8 mouse cellular contexts compared by ENCODE assay signal in the genomic region with DNA sequence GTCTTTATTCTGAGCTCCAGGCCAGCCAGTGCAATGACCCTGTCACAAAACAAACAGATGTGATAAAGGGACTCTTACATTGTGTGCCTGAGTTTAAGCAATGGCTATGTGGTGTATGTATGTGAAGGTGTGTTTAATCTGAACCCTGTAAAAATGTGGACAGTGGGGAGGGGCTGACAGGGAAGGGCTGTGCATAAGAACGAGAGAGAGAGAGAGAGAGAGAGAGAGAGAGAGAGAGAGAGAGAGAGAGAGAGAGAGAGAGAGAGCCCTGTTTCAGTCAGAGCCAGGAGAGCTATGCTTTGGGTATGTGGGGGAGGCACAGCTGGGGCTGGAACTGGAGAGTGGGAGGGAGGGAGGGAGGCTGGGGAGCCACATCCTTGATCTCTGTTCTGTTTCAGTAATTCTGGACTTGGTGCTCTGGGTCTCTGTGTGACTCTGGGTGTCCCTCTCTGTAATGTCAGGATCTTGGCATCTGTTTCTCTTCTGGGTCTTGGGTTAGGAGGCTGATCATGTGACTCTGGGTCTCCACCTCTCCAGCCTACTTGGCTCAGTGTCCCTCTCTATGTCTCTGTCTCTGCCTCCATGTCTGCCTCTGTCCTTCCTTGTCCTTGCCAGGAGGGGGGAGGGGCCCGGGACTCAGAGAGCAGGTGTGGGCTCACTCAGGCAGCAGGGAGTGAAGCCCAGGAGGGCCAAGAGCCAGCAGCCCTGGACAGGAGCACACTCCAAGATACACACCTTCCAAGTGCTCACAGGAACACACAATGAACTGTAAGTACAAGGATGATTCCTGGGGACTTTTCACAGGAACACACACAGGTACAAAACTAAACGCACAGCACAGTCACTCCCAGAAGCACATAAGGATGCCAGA. TPM values are rescaled to one million over a fixed set of nuclear protein-coding genes. Genes with fewer than 3 reads are reported as not detected.
DNase-seq lines count a peak whose midpoint lies in the region; ATAC-seq and TF ChIP-seq lines count a peak whose summit lies in the region.

No protein-coding gene starts in this region.

- H3K9ac ChIP-seq in embryonic facial prominence, embryonic 11.5 days (replicated peaks; ENCODE audit: low read length), result peak overlapping the region; percentile 43
- peak overlapping the region; percentile 80 for H3K9ac ChIP-seq in heart, embryonic 14.5 days (ENCODE audit: low read length)
- H3K9ac ChIP-seq in kidney, embryonic 15.5 days, result peak overlapping the region; percentile 46

- H3K4me1 ChIP-seq in spleen, adult 2 months (ENCODE audit: control insufficient read depth, insufficient read depth, insufficient read length), result peaks cover 35% of the 10 kb centered on the region
- H3K4me1 ChIP-seq in embryonic facial prominence, embryonic 11.5 days (ENCODE audit: control insufficient read depth, insufficient read depth, low read length), result peaks cover 13% of the 10 kb centered on the region
- H3K4me1 ChIP-seq in heart, embryonic 14.5 days (ENCODE audit: control insufficient read depth in 2 of 2, insufficient read depth in 2 of 2, low read length in 2 of 2), result peaks cover 48 to 58% of the 10 kb centered on the region in 2 experiments
- H3K4me1 ChIP-seq in kidney, embryonic 15.5 days, result peaks cover 71% of the 10 kb centered on the region

- H3K4me3 ChIP-seq in spleen, adult 2 months (ENCODE audit: extremely low read depth, insufficient read depth, insufficient read length), result no peak overlapping the region
- H3K4me3 ChIP-seq in embryonic facial prominence, embryonic 11.5 days (ENCODE audit: low read depth, low read length), result no peak overlapping the region
- peak overlapping the region; percentile 44 to 47 for H3K4me3 ChIP-seq in heart, embryonic 14.5 days (ENCODE audit: control insufficient read depth in 1 of 2, insufficient read depth in 1 of 2, low read depth in 1 of 2, low read length in 2 of 2)
- peak overlapping the region; percentile 44 for H3K4me3 ChIP-seq in kidney, embryonic 15.5 days (replicated peaks)

- no peaks in the 10 kb centered on the region for H3K27me3 ChIP-seq in spleen, adult 2 months (ENCODE audit: control insufficient read depth, insufficient read depth, low read length)
- no peaks in the 10 kb centered on the region for H3K27me3 ChIP-seq in embryonic facial prominence, embryonic 11.5 days (ENCODE audit: control insufficient read depth, insufficient read depth, low read length)
- H3K27me3 ChIP-seq in heart, embryonic 14.5 days (ENCODE audit: control insufficient read depth, insufficient read depth, low read length), result no peaks in the 10 kb centered on the region
- no peaks in the 10 kb centered on the region for H3K27me3 ChIP-seq in kidney, embryonic 15.5 days

- no peaks in the 10 kb centered on the region for H3K36me3 ChIP-seq in spleen, adult 2 months (ENCODE audit: control insufficient read depth, insufficient read depth, low read length)
- no peaks in the 10 kb centered on the region for H3K36me3 ChIP-seq in embryonic facial prominence, embryonic 11.5 days (replicated peaks; ENCODE audit: control insufficient read depth, insufficient read depth, low read depth, low read length)
- peaks cover 15% of the 10 kb centered on the region for H3K36me3 ChIP-seq in heart, embryonic 14.5 days (ENCODE audit: control insufficient read depth, insufficient read depth, low read length)
- H3K36me3 ChIP-seq in kidney, embryonic 15.5 days, result peaks cover 7% of the 10 kb centered on the region

- TF ChIP-seq CTCF in spleen, adult 2 months (IDR thresholded peaks at IDR 0.05; ENCODE audit: extremely low read depth, insufficient read depth, insufficient read length, insufficient replicate concordance), result no peak

- TF ChIP-seq POLR2A in spleen, adult 2 months (IDR thresholded peaks at IDR 0.05; ENCODE audit: low read depth, low read length), result no peak

- H3K4me2 ChIP-seq in embryonic facial prominence, embryonic 11.5 days (ENCODE audit: low read depth, low read length), result peak overlapping the region; percentile 89; the same call in 1 of the 2 replicates
- peak overlapping the region; percentile 94 for H3K4me2 ChIP-seq in heart, embryonic 14.5 days (ENCODE audit: low read length)
- H3K4me2 ChIP-seq in kidney, embryonic 15.5 days, result peak overlapping the region; percentile 90

- no peak for DNase-seq in spleen, adult 2 months (ENCODE audit: low read depth in 1 of 2, low spot score in 2 of 2)
- no peak for DNase-seq in spleen, postnatal 14 days (ENCODE audit: low spot score in 2 of 2)
- no peak for DNase-seq in embryonic facial prominence, embryonic 11.5 days (ENCODE audit: low spot score)
- peak; percentile 63 for DNase-seq in lung, postnatal 36 days
- peak; percentile 48 for DNase-seq in thymus, postnatal 25 days
- no peak for DNase-seq in right cerebral cortex, postnatal 36 days (ENCODE audit: low spot score in 2 of 2)

- H3K9me3 ChIP-seq in embryonic facial prominence, embryonic 11.5 days (replicated peaks; ENCODE audit: control insufficient read depth, low read length), result no peaks in the 10 kb centered on the region
- no peaks in the 10 kb centered on the region for H3K9me3 ChIP-seq in heart, embryonic 14.5 days (ENCODE audit: control insufficient read depth, low read length)
- no peaks in the 10 kb centered on the region for H3K9me3 ChIP-seq in kidney, embryonic 15.5 days (replicated peaks)

- WGBS in spleen, adult 2 months, result 15% methylated on average over 3 of the region's 3 CpGs
- WGBS in embryonic facial prominence, embryonic 11.5 days, result 19% methylated on average over 3 of the region's 3 CpGs
- 5% methylated on average over 3 of the region's 3 CpGs for WGBS in heart, embryonic 14.5 days
- WGBS in kidney, embryonic 15.5 days, result 4% methylated on average over 3 of the region's 3 CpGs

- peak; percentile 17 for ATAC-seq in embryonic facial prominence, embryonic 11.5 days (replicated peaks; ENCODE audit: insufficient number of reproducible peaks, low FRiP score, low TSS enrichment, low read depth)
- ATAC-seq in heart, embryonic 14.5 days (ENCODE audit: insufficient number of reproducible peaks, insufficient read depth, low FRiP score, low read depth), result peak; percentile 65
- ATAC-seq in kidney, embryonic 15.5 days (replicated peaks; ENCODE audit: low FRiP score), result peak; percentile 86

- H3K27ac ChIP-seq in spleen, adult 2 months (ENCODE audit: insufficient read depth, low read length), result peak overlapping the region; percentile 18; the same call in 1 of the 2 replicates
- no peak overlapping the region for H3K27ac ChIP-seq in embryonic facial prominence, embryonic 11.5 days (replicated peaks; ENCODE audit: low read depth, low read length)
- peak overlapping the region; percentile 92 to 95 for H3K27ac ChIP-seq in heart, embryonic 14.5 days (replicated peaks in 1 of 2; ENCODE audit: control insufficient read depth in 1 of 2, insufficient read depth in 1 of 2, low read depth in 2 of 2, low read length in 2 of 2)
- peak overlapping the region; percentile 94 for H3K27ac ChIP-seq in kidney, embryonic 15.5 days

RNA-seq across cellular contexts. Expression of gene Wasf2, which starts 46.1 kb away (rescaled TPM):
- polyA plus RNA-seq in spleen, adult 2 months (2012; rRNA removed), result 76.2 and 87.6 TPM in 2 replicates
- 66.9 and 75.9 TPM in 2 replicates for polyA plus RNA-seq in embryonic facial prominence, embryonic 11.5 days (2014; fragmentation: Nextera tagmentation; extraction: Ambion mirVana)
- polyA plus RNA-seq in heart, embryonic 14.5 days (2014; fragmentation: Nextera tagmentation; extraction: Ambion mirVana), result 50.7 and 68.6 TPM in 2 replicates
- 107 and 109 TPM in 2 replicates for polyA plus RNA-seq in kidney, embryonic 15.5 days (2015; fragmentation: Nextera tagmentation; extraction: Ambion mirVana)

Comparison
In these comparisons a context has a peak if more than half of its experiments do, and no peak if none do; other contexts are left out.
1. DNase-seq: peak in lung, postnatal 36 days (single experiment) and thymus, postnatal 25 days (single experiment); none in spleen, adult 2 months (0 of 2), spleen, postnatal 14 days (0 of 2), embryonic facial prominence, embryonic 11.5 days (single experiment) and right cerebral cortex, postnatal 36 days (0 of 2).
2. H3K4me3 ChIP-seq: peak in heart, embryonic 14.5 days (2 of 2) and kidney, embryonic 15.5 days (single experiment); none in spleen, adult 2 months (single experiment) and embryonic facial prominence, embryonic 11.5 days (single experiment).
3. ATAC-seq: peak in every context shown above with its lines; median percentile 86 in kidney, embryonic 15.5 days; 65 in heart, embryonic 14.5 days; 17 in embryonic facial prominence, embryonic 11.5 days.
4. Peak in every context shown above with its lines, with median percentiles within 50 percentile points of each other: H3K4me2 ChIP-seq and H3K9ac ChIP-seq.